Mouse (Mus musculus) spleen, adult 2 months (tissue): ENCODE measurements at regions not wholly inside any gene's neighbourhood (a gene's known extent, or its start where the extent isn't known, plus 50 kb on each side); places are given as distances from the start of the nearest gene placed in this dataset.
A peak's percentile ranks its signal among the peaks of the same experiment; 100 is the strongest.

Source experiments
- DNase-seq, 2 experiments: peaks; one replicate each; pipeline versions ENCODE4 v3.0.0 to v3.0.0-alpha.2; 2012 to 2021; ENCODE audit warnings: low spot score in 2 of 2, low read depth in 1 of 2
- H3K27ac ChIP-seq: fragments of 200-500 bp; 2 replicates; pipeline ENCODE4 v1.5.1; 2012; ENCODE audit warnings: low read length, inconsistent platforms; ENCODE audit not compliant: insufficient read depth
- H3K27me3 ChIP-seq: fragments of 200-500 bp; 2 replicates; pipeline ENCODE4 v1.6.1; 2012; ENCODE audit warnings: mild to moderate bottlenecking, moderate library complexity, low read length, inconsistent platforms; ENCODE audit not compliant: control insufficient read depth, insufficient read depth
- H3K36me3 ChIP-seq: fragments of 200-500 bp; 2 replicates; pipeline ENCODE4 v1.6.1; 2012; ENCODE audit warnings: mild to moderate bottlenecking, low read length, inconsistent platforms; ENCODE audit not compliant: control insufficient read depth, insufficient read depth
- H3K4me1 ChIP-seq: fragments of 200-500 bp; 2 replicates; pipeline ENCODE4 v1.6.1; 2011; ENCODE audit warnings: inconsistent platforms; ENCODE audit not compliant: control insufficient read depth, insufficient read depth, insufficient read length
- H3K4me3 ChIP-seq: fragments of 200-500 bp; 2 replicates; pipeline ENCODE4 v1.5.1; 2011; ENCODE audit warnings: mild to moderate bottlenecking, inconsistent platforms; ENCODE audit not compliant: insufficient read depth, insufficient read length; ENCODE audit errors: extremely low read depth
- CTCF ChIP-seq: fragments of 200-500 bp; IDR thresholded peaks from 2 replicates; pipeline ENCODE4 v1.5.1; 2011; ENCODE audit warnings: mild to moderate bottlenecking, inconsistent platforms; ENCODE audit not compliant: insufficient read depth, insufficient read length, insufficient replicate concordance; ENCODE audit errors: extremely low read depth
- POLR2A ChIP-seq: fragments of 200-500 bp; IDR thresholded peaks from 2 replicates; pipeline ENCODE4 v1.6.1; 2011; ENCODE audit warnings: low read depth, low read length, inconsistent platforms
- WGBS: fragments of 180-500 bp; shearing (Covaris S2); methylation state at CpG from one replicate; pipeline ENCODE4 v1.1.7; 2018; 5-methylcytosine and 5-hydroxymethylcytosine counted together

- Histone ChIP-seq H3K27me3 (no peaks in the 10 kb centered on the region), H3K27ac (no peak overlapping the region), H3K4me3 (no peak overlapping the region), H3K36me3 (no peaks in the 10 kb centered on the region), H3K4me1 (no peaks in the 10 kb centered on the region)
- TF ChIP-seq POLR2A (no peak), CTCF (no peak)
- no peak for DNase-seq
- WGBS, result 82% methylated on average over 14 of the region's 14 CpGs
Measured at GRCm38 (mm10) chr2:178745296-178746015, 315.1 kb downstream of the Cdh26 start.

GRCm38 (mm10) chr2:178751247-178751646, 320.9 kb downstream of the Cdh26 start:
- no peak overlapping the region for H3K27ac ChIP-seq
- TF ChIP-seq POLR2A (no peak), CTCF (no peak)
- WGBS, result 80% methylated on average over 1 of the region's 1 CpGs
- no peak for DNase-seq
- no peaks in the 10 kb centered on the region for H3K27me3 ChIP-seq
- H3K36me3 ChIP-seq, result no peaks in the 10 kb centered on the region
- no peak overlapping the region for H3K4me3 ChIP-seq
- no peaks in the 10 kb centered on the region for H3K4me1 ChIP-seq

DNA sequence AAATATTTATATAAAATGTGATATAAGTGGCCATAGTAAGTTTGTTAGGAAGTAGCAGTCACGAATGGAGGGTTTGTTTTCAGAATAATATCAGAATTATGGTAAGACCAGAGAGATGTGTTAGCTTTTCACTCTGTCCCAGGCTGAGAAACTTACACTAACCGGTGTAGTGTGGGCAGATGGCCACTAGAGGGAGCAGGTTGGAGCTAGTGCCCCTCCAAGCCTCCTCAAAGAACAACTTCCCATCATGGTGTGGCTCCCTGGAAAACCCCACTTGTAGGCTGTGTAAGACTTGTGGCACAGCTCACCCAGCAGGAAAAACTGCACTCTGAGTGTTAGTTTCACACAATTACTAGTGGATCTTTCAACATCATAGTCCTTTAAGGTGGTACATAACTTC, 328.0 kb downstream of the Cdh26 start:
- no peaks in the 10 kb centered on the region for H3K4me1 ChIP-seq
- H3K4me3 ChIP-seq, result no peak overlapping the region
- TF ChIP-seq CTCF, result peak; percentile 36; the same call in 1 of the 2 replicates
- no peak for TF ChIP-seq POLR2A
- H3K27ac ChIP-seq, result no peak overlapping the region
- H3K27me3 ChIP-seq, result no peaks in the 10 kb centered on the region
- peak in 1 of 2 experiments; percentile 24 for DNase-seq
- 5% methylated on average over 2 of the region's 2 CpGs for WGBS
- no peaks in the 10 kb centered on the region for H3K36me3 ChIP-seq

DNA sequence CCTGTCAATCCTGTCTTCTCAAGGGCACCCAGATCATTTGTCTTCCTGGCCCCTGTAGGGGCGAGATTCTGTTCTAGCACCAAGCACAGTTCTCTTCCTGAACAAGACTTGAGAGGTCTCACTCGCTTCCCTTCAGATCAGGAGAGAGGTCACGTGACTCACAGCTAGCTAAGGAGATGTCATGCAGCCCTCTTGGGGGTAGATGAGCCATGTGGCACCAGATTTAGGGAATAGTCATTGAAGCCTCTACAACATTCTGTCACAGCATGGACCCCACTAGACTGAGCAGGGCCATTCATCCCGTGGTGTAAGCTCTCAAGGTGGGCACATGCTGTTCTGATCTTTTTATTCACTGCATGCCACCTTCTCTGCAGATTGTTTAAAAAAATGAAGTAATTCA, 338.2 kb downstream of the Cdh26 start:
- no peak overlapping the region for H3K27ac ChIP-seq
- H3K4me3 ChIP-seq, result no peak overlapping the region
- no peaks in the 10 kb centered on the region for H3K36me3 ChIP-seq
- 41% methylated on average over 4 of the region's 4 CpGs for WGBS
- H3K4me1 ChIP-seq, result no peaks in the 10 kb centered on the region
- TF ChIP-seq CTCF (no peak), POLR2A (no peak)
- no peak for DNase-seq
- no peaks in the 10 kb centered on the region for H3K27me3 ChIP-seq

- TF ChIP-seq POLR2A, result no peak
- no peak for TF ChIP-seq CTCF
- H3K27me3 ChIP-seq, result no peaks in the 10 kb centered on the region
- H3K4me3 ChIP-seq, result no peak overlapping the region
- no peaks in the 10 kb centered on the region for H3K36me3 ChIP-seq
- DNase-seq, result no peak
- H3K27ac ChIP-seq, result no peak overlapping the region
- no peaks in the 10 kb centered on the region for H3K4me1 ChIP-seq
- 62% methylated on average over 4 of the region's 4 CpGs for WGBS
Measured at GRCm38 (mm10) chr2:178769001-178769400, 338.7 kb downstream of the Cdh26 start.

GRCm38 (mm10) chr2:178771435-178771834, 341.1 kb downstream of the Cdh26 start:
- Histone ChIP-seq H3K36me3 (no peaks in the 10 kb centered on the region), H3K27me3 (no peaks in the 10 kb centered on the region), H3K4me3 (no peak overlapping the region), H3K4me1 (no peaks in the 10 kb centered on the region), H3K27ac (no peak overlapping the region)
- TF ChIP-seq POLR2A (no peak), CTCF (no peak)
- no peak for DNase-seq
- WGBS, result 36% methylated on average over 1 of the region's 1 CpGs

GRCm38 (mm10) chr2:178771881-178772280, 341.6 kb downstream of the Cdh26 start:
- TF ChIP-seq POLR2A, result no peak
- TF ChIP-seq CTCF, result no peak
- H3K36me3 ChIP-seq, result no peaks in the 10 kb centered on the region
- no peak overlapping the region for H3K4me3 ChIP-seq
- H3K27ac ChIP-seq, result no peak overlapping the region
- 85% methylated on average over 3 of the region's 3 CpGs for WGBS
- no peaks in the 10 kb centered on the region for H3K4me1 ChIP-seq
- DNase-seq, result no peak
- H3K27me3 ChIP-seq, result no peaks in the 10 kb centered on the region
